Mouse (Mus musculus) heart, adult 2 months (tissue): ENCODE measurements around the gene Prkag2. TPM values are rescaled to one million over a fixed set of nuclear protein-coding genes. Genes with fewer than 3 reads are reported as not detected.

Experiments
- DNase-seq, 2 experiments: peaks; one replicate each; pipeline ENCODE4 v3.0.0; 2021
- H3K27ac ChIP-seq: fragments of 200-600 bp; 2 replicates; pipeline ENCODE4 v1.8.1; 2022
- H3K27me3 ChIP-seq: fragments of 200-500 bp; 2 replicates; pipeline ENCODE4 v1.6.1; 2012; ENCODE audit warnings: mild to moderate bottlenecking, low read length, inconsistent platforms, mixed read lengths; ENCODE audit not compliant: control insufficient read depth, insufficient read depth
- H3K36me3 ChIP-seq: fragments of 200-500 bp; 2 replicates; pipeline ENCODE4 v1.6.1; 2012; ENCODE audit warnings: low read length, inconsistent platforms; ENCODE audit not compliant: control insufficient read depth, insufficient read depth
- H3K4me1 ChIP-seq: fragments of 200-500 bp; 2 replicates; pipeline ENCODE4 v1.6.1; 2011; ENCODE audit warnings: low read length; ENCODE audit not compliant: control insufficient read depth, insufficient read depth
- H3K4me3 ChIP-seq: fragments of 200-600 bp; 2 replicates; pipeline ENCODE4 v1.8.1; 2022
- H3K79me2 ChIP-seq: fragments of 200-500 bp; replicated peaks from 2 replicates; pipeline ENCODE4 v1.6.1; 2012; ENCODE audit warnings: mild to moderate bottlenecking, inconsistent platforms, low read length, moderate library complexity, mixed read lengths; ENCODE audit not compliant: control insufficient read depth, insufficient read depth
- H3K9ac ChIP-seq: fragments of 200-500 bp; 2 replicates; pipeline ENCODE4 v1.6.1; 2012; ENCODE audit warnings: low read depth, mild to moderate bottlenecking, control low read depth, inconsistent platforms, low read length, mixed read lengths
- CTCF ChIP-seq: fragments of 200-600 bp; IDR thresholded peaks from 2 replicates; pipeline ENCODE4 v1.8.1; 2022; ENCODE audit warnings: antibody characterized with exemption, mild to moderate bottlenecking, moderate library complexity
- EP300 ChIP-seq: fragments of 200-500 bp; IDR thresholded peaks from 2 replicates; pipeline ENCODE4 v1.6.1; 2011; ENCODE audit warnings: low read depth, low read length, control low read depth; ENCODE audit not compliant: insufficient read depth
- POLR2A ChIP-seq: fragments of 200-500 bp; IDR thresholded peaks from 2 replicates; pipeline ENCODE4 v1.6.1; 2011; ENCODE audit warnings: mild to moderate bottlenecking, low read depth, low read length, control low read depth; ENCODE audit not compliant: insufficient read depth
- WGBS: fragments of 180-500 bp; shearing (Covaris S2); methylation state at CpG from one replicate; pipeline ENCODE4 v1.1.7; 2018; 5-methylcytosine and 5-hydroxymethylcytosine counted together
- intact Hi-C: fragments of 180-260 bp; cut with DNase I; formaldehyde crosslinking; loops from one replicate; pipeline ENCODE4 v1.15.1; 2025
- polyA plus RNA-seq: library from polyadenylated mRNA; depleted of rRNA; stranded (reverse); fragments of >200 nt; gene quantifications from 2 replicates; pipeline ENCODE4 v1.2.3, GENCODE M21; 2012
- total RNA-seq, 2 experiments: library from RNA; stranded (reverse); gene quantifications; 2 replicates each; pipeline ENCODE4 v1.2.3; 2021

Prkag2 gene
- total and polyA plus RNA-seq, 3 experiments: 23.9 to 25.9 (median 25.2) TPM

DNA sequence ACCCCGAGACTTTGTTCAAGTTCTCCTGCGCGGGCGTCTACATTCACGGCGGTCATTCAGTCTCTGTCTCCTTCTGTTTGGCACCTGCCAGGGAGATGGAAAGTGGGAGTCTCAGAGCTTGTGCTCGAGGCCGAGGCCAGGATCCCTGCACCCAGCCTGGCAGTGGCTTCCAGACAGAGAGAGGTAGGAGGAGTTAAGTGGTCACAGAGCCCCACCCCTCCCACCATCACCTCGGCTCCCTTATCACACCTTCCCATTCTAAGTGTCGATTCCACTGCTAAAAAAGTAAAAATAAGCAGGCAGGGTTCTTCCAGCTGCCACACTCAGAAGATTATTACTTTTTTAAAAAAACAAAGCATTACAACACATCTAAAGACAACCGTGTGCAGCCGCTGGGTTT lies 236.6 kb downstream of the Prkag2 start:
- no peak for TF ChIP-seq EP300
- TF ChIP-seq POLR2A: no peak
- TF ChIP-seq CTCF: no peak
- H3K36me3 ChIP-seq: no peaks in the 10 kb centered on the region

GRCm38 (mm10) chr5:24861449-24861930 lies 239.0 kb downstream of the Prkag2 start:
- Histone ChIP-seq H3K4me3 (no peak overlapping the region), H3K27ac (peak overlapping the region; percentile 28; the same call in 1 of the 2 replicates), H3K4me1 (peaks cover 3% of the 10 kb centered on the region; the same call in 1 of the 2 replicates), H3K79me2 (no peaks in the 10 kb centered on the region), H3K27me3 (no peaks in the 10 kb centered on the region), H3K36me3 (no peaks in the 10 kb centered on the region), H3K9ac (no peak overlapping the region)
- TF ChIP-seq EP300 (no peak), POLR2A (no peak), CTCF (no peak)
- WGBS: 70% methylated on average over 9 of the region's 9 CpGs
- intact Hi-C loops: no loop called here
- no peak for DNase-seq

More for the DNA sequence above, 236.6 kb downstream of the Prkag2 start:
- intact Hi-C loops: no loop called here
- Histone ChIP-seq H3K27me3 (no peaks in the 10 kb centered on the region), H3K27ac (no peak overlapping the region), H3K4me3 (no peak overlapping the region), H3K9ac (no peak overlapping the region), H3K79me2 (no peaks in the 10 kb centered on the region), H3K4me1 (peaks cover 3% of the 10 kb centered on the region; the same call in 1 of the 2 replicates)
- no peak for DNase-seq
- WGBS: 70% methylated on average over 12 of the region's 12 CpGs

DNA sequence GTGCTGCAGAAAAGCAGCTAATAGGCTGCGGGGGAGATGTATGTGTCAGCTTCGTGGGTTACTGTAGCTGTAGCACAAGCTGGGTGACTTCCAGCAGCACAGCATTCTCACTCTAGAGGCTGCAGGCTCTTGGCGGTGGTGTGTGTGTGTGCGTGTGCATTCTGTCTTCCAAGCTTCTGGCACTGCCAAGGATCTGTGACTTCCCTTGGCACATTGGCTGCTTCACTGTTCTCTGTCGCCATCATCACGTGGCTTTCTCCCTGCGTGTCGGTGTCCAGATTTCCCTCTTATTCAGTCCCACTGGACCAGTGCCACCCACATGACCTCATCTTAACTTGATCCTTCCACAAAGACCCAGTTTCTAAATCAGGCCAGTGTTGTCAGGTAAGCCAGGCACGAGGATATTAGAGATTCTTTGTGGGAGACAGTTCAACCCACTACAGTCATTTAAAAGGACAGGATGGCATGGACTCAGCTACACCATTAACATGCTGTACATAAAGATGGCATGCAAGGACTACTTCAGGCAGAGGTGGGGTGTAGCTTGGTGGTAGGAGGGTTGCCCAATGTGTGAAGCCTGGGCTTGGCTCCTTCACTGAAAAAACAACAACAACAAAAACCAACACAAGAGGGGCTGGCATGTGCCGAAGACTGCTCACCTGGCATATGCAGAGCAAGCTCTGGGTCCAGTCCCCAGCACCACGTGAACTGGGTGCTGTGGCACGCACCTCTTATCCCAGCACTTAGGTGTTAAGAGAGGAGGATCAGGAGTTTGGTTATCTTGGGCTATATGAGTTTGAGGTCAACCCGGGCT lies 239.6 kb downstream of the Prkag2 start:
- Histone ChIP-seq H3K27me3 (no peaks in the 10 kb centered on the region), H3K9ac (no peak overlapping the region), H3K27ac (peak overlapping the region; percentile 28), H3K4me3 (no peak overlapping the region), H3K4me1 (peaks cover 3% of the 10 kb centered on the region; the same call in 1 of the 2 replicates), H3K79me2 (no peaks in the 10 kb centered on the region), H3K36me3 (no peaks in the 10 kb centered on the region)
- WGBS: 43% methylated on average over 13 of the region's 13 CpGs
- DNase-seq: peak; percentile 39 to 76
- intact Hi-C loops: no loop called here
- TF ChIP-seq CTCF (no peak), POLR2A (no peak), EP300 (0 out of 2 replicates have a peak, but pooled peaks have one; percentile 13)

GRCm38 (mm10) chr5:24859771-24860540 lies 240.5 kb downstream of the Prkag2 start:
- no peaks in the 10 kb centered on the region for H3K27me3 ChIP-seq
- H3K9ac ChIP-seq: no peak overlapping the region
- TF ChIP-seq POLR2A (no peak), CTCF (no peak), EP300 (no peak)
- H3K4me3 ChIP-seq: no peak overlapping the region
- no peaks in the 10 kb centered on the region for H3K36me3 ChIP-seq
- no peaks in the 10 kb centered on the region for H3K79me2 ChIP-seq
- peaks cover 3% of the 10 kb centered on the region; the same call in 1 of the 2 replicates for H3K4me1 ChIP-seq
- 33% methylated on average over 3 of the region's 3 CpGs for WGBS
- no peak overlapping the region for H3K27ac ChIP-seq
- intact Hi-C loops: no loop called here
- no peak for DNase-seq

DNA sequence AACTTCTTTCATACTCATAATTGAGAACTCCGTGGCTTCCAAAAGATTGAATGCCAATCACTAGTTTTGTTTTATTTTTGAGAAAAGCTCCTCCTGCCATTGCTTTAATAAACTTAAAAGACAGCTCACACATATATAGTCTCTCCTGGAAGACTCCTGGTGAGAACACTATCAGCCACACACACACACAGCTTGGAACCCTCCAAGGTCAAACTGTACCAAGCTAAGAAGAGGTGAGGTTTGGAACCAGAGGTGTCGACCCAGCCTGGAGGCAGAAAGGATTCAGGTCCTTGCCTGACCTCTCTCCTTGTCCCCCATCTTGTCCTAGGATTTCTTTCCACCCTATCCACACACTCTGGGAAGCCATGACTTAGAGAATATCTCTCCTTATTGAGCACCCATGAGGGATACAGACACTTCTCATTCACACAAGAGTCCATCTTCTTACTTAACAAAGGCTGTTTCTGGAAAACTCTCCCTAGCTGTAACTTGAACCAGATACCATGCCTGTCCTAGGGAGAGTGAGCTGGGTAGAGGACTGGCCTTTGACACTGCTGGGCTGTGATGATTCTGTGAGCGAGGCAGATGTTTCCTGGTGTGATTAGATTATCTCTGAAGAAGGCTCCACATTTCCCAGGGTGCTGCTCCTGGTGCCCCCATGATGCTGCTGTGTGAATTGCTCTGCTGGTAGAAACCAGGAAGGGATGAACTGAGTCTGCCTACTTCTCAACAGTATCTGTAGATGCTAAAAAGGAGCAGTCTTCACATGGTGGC lies 245.4 kb downstream of the Prkag2 start:
- WGBS: 60% methylated on average over 3 of the region's 3 CpGs
- H3K36me3 ChIP-seq: no peaks in the 10 kb centered on the region
- H3K27ac ChIP-seq: no peak overlapping the region
- H3K4me3 ChIP-seq: no peak overlapping the region
- no peaks in the 10 kb centered on the region for H3K27me3 ChIP-seq
- no peaks in the 10 kb centered on the region for H3K4me1 ChIP-seq
- DNase-seq: no peak
- H3K9ac ChIP-seq: no peak overlapping the region
- intact Hi-C loops: no loop called here
- H3K79me2 ChIP-seq: no peaks in the 10 kb centered on the region
- no peak for TF ChIP-seq EP300
- TF ChIP-seq CTCF: no peak
- no peak for TF ChIP-seq POLR2A
